Mouse (Mus musculus) liver, adult 2 months (tissue): ENCODE results near the gene Cryz. TPM values are rescaled to one million over a fixed set of nuclear protein-coding genes. Genes with fewer than 3 reads are reported as not detected.

Source experiments
- DNase-seq: peaks from one replicate; pipeline ENCODE4 v3.0.0-alpha.2; 2011; ENCODE audit warnings: low read depth, low spot score; ENCODE audit errors: extremely low read depth
- H3K27ac ChIP-seq: fragments of 200-500 bp; replicated peaks from 2 replicates; pipeline ENCODE4 v1.5.1; 2012; ENCODE audit warnings: low read depth, mild to moderate bottlenecking, control low read depth, inconsistent platforms, low read length; ENCODE audit not compliant: insufficient read depth
- H3K27me3 ChIP-seq: fragments of 200-500 bp; 2 replicates; pipeline ENCODE4 v1.6.1; 2012; ENCODE audit warnings: mild to moderate bottlenecking, moderate library complexity, low read length, inconsistent platforms; ENCODE audit not compliant: control insufficient read depth, insufficient read depth
- H3K36me3 ChIP-seq: fragments of 200-500 bp; 2 replicates; pipeline ENCODE4 v1.6.1; 2012; ENCODE audit warnings: low read length, inconsistent platforms; ENCODE audit not compliant: control insufficient read depth, insufficient read depth
- H3K4me1 ChIP-seq: fragments of 200-500 bp; 2 replicates; pipeline ENCODE4 v1.6.1; 2011; ENCODE audit warnings: low read length; ENCODE audit not compliant: control insufficient read depth, insufficient read depth
- H3K4me3 ChIP-seq: fragments of 200-500 bp; 2 replicates; pipeline ENCODE4 v1.5.1; 2011; ENCODE audit warnings: low read depth, mild to moderate bottlenecking, control low read depth, low read length, moderate library complexity; ENCODE audit not compliant: insufficient read depth
- H3K79me2 ChIP-seq: fragments of 200-500 bp; 2 replicates; pipeline ENCODE4 v1.6.1; 2012; ENCODE audit warnings: inconsistent platforms, mild to moderate bottlenecking, low read length, moderate library complexity; ENCODE audit not compliant: control insufficient read depth, insufficient read depth
- H3K9ac ChIP-seq: fragments of 200-500 bp; 2 replicates; pipeline ENCODE4 v1.6.1; 2012; ENCODE audit warnings: low read depth, mild to moderate bottlenecking, control low read depth, inconsistent platforms, low read length
- CTCF ChIP-seq: fragments of 200-500 bp; IDR thresholded peaks from 2 replicates; pipeline ENCODE4 v1.5.1; 2011; ENCODE audit warnings: low read depth, low read length, control low read depth
- POLR2A ChIP-seq: fragments of 200-500 bp; IDR thresholded peaks from 2 replicates; pipeline ENCODE4 v1.6.1; 2011; ENCODE audit warnings: low read length, control low read depth; ENCODE audit not compliant: insufficient read depth; ENCODE audit errors: extremely low read depth
- WGBS: fragments of 180-500 bp; shearing (Covaris S2); methylation state at CpG from one replicate; pipeline ENCODE4 v1.1.7; 2018; 5-methylcytosine and 5-hydroxymethylcytosine counted together
- polyA plus RNA-seq: library from polyadenylated mRNA; depleted of rRNA; stranded (reverse); fragments of >200 nt; gene quantifications from 2 replicates; pipeline ENCODE4 v1.2.3, GENCODE M21; 2012
- total RNA-seq: library from RNA; depleted of rRNA; stranded (reverse); fragments of >200 nt; gene quantifications from 2 replicates; pipeline ENCODE4 v1.2.3, GENCODE M21; 2014

The Cryz gene
- total and polyA plus RNA-seq, 2 experiments = 46.3 to 82.2 TPM

DNA sequence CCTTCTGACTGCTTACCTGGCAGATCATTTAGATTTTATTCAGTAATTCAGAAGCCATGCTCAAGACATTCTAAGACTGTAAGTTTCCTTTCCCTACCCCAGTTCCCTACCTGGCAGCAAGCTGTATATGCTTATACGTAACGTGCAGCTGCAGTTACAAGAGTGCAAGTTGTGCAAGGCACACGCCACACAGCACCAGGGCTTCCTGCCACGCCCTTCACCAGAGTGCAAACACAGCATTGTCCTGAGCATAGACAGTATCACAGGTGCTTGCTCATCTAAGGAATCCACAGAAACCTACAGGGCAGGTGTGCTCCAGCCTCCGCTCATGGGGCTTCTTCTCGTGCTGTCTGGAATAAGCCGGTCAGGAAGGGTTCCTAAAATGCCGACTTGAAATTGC lies 18.6 kb upstream of the Cryz start:
- WGBS = 89% methylated on average over 8 of the region's 8 CpGs

DNA sequence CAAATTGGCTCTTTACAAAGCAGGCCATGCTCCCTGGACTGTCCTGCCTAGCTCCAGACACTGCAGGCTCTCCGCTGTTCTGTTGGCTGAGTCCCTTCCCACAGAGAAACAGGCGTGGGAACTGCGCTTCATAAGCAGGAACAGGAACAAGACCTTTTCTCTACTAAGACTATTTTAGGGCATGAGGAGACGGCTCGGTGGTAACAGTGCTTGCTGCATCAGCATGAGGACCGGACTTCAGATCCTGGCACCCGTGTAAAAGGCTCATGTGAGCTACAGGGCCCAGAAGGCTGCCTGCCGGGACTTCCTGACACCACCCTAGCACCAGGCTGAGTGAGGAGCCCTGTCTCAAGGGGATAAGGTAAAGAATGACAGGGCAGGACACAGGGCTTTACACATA lies 12.2 kb upstream of the Cryz start:
- Histone ChIP-seq H3K79me2 (no peaks in the 10 kb centered on the region), H3K4me3 (no peak overlapping the region), H3K36me3 (peaks cover 9% of the 10 kb centered on the region), H3K9ac (no peak overlapping the region), H3K27me3 (no peaks in the 10 kb centered on the region), H3K4me1 (no peaks in the 10 kb centered on the region), H3K27ac (no peak overlapping the region)
- DNase-seq = peak; percentile 17
- TF ChIP-seq CTCF (no peak), POLR2A (no peak)
- 83% methylated on average over 8 of the region's 8 CpGs for whole genome bisulfite sequencing

More for the DNA sequence above, 18.6 kb upstream of the Cryz start:
- no peaks in the 10 kb centered on the region for H3K4me1 ChIP-seq
- TF ChIP-seq POLR2A (no peak), CTCF (no peak)
- H3K36me3 ChIP-seq = peaks cover 6% of the 10 kb centered on the region; the same call in 1 of the 2 replicates
- H3K27me3 ChIP-seq = no peaks in the 10 kb centered on the region
- H3K79me2 ChIP-seq = no peaks in the 10 kb centered on the region
- no peak for DNase-seq
- H3K4me3 ChIP-seq = no peak overlapping the region
- H3K9ac ChIP-seq = no peak overlapping the region
- H3K27ac ChIP-seq = no peak overlapping the region

DNA sequence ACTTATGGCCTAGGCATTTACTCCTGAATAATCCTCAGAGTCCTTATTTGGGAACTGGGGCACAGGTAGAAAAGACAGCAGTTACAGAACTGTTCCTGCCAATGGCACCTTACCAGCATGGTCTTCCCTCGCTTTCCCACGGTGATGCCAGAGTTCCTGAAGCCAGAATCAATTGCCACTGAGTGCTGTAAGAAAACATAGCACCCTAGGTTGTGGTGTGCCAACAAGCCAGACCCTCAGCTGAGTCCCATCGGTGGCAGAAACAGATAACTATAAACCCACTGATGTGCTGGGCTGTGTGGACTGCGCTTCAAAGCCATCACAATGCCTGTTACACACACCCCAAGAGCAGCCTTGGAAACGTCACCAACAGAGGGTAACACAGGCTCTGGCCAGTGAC lies 5.5 kb upstream of the Cryz start:
- Histone ChIP-seq H3K4me1 (no peaks in the 10 kb centered on the region), H3K79me2 (no peaks in the 10 kb centered on the region), H3K9ac (no peak overlapping the region), H3K27ac (no peak overlapping the region), H3K4me3 (no peak overlapping the region), H3K36me3 (peaks cover 14% of the 10 kb centered on the region), H3K27me3 (no peaks in the 10 kb centered on the region)
- TF ChIP-seq POLR2A = no peak
- TF ChIP-seq CTCF = no peak
- DNase-seq = no peak
- WGBS = 93% methylated on average over 5 of the region's 5 CpGs

- Histone ChIP-seq H3K4me3 (no peak overlapping the region), H3K9ac (no peak overlapping the region), H3K36me3 (peaks cover 12% of the 10 kb centered on the region), H3K27me3 (no peaks in the 10 kb centered on the region), H3K4me1 (peaks cover 3% of the 10 kb centered on the region), H3K79me2 (no peaks in the 10 kb centered on the region), H3K27ac (no peak overlapping the region)
- DNase-seq = no peak
- TF ChIP-seq CTCF (no peak), POLR2A (no peak)
- 98% methylated on average over 3 of the region's 3 CpGs for whole genome bisulfite sequencing
These were observed 4.9 kb upstream of the Cryz start for GRCm38 (mm10) chr3:154591621-154592020.

DNA sequence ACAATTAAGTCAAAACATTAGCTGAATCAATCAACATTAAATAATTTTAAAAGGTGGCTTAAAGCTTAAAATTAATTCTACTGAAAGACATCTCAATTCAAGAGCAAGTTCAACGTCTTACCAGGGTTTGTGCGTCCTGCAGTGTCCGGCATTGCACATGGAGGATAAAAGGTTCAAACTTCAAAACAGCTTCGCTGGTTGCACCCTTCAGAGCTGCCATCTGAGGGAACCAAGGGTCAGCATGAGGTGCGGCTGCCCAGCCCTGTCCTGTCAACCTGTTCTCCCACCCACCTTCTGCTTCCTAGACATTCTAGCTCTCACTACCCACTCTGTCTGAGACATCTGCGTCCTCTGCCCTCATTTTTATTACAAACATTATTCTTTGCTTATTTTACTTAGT lies 2.9 kb upstream of the Cryz start:
- H3K4me3 ChIP-seq = no peak overlapping the region
- TF ChIP-seq CTCF = no peak
- WGBS = 94% methylated on average over 6 of the region's 6 CpGs

DNA sequence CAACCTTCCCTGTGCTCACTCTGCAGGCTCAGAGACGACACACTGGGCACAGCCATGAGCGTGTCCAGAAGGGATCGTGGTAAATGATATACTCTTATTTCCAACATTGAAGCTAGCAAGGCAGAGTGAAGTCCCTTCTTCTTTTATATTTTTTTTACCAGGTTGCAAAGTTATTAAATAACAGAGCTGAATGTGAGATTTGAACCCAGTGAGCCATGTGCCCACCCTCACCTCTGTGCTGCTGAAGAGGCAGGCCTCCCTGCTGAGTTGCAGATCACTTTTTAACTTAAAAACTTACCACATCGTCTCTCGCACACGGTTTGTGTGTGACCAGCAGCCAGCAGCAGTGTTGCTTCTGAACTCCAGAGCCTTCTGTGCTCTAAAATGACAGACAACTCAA lies 2.4 kb upstream of the Cryz start:
- no peak overlapping the region for H3K4me3 ChIP-seq
- no peak for DNase-seq
- 95% methylated on average over 6 of the region's 6 CpGs for WGBS

More for the DNA sequence above, 2.9 kb upstream of the Cryz start:
- H3K79me2 ChIP-seq = peaks cover 1% of the 10 kb centered on the region; the same call in 1 of the 2 replicates
- no peak overlapping the region for H3K9ac ChIP-seq
- no peak overlapping the region for H3K27ac ChIP-seq
- DNase-seq = no peak
- H3K27me3 ChIP-seq = no peaks in the 10 kb centered on the region
- peaks cover 8% of the 10 kb centered on the region for H3K36me3 ChIP-seq
- H3K4me1 ChIP-seq = peaks cover 8% of the 10 kb centered on the region

More for the DNA sequence above, 2.4 kb upstream of the Cryz start:
- Histone ChIP-seq H3K36me3 (peaks cover 8% of the 10 kb centered on the region), H3K27me3 (no peaks in the 10 kb centered on the region), H3K27ac (no peak overlapping the region), H3K79me2 (peaks cover 2% of the 10 kb centered on the region; the same call in 1 of the 2 replicates), H3K9ac (no peak overlapping the region), H3K4me1 (peaks cover 8% of the 10 kb centered on the region)
- TF ChIP-seq POLR2A (no peak), CTCF (no peak)
